Mouse (Mus musculus) thymus, postnatal 4 days (tissue): Measurements from ENCODE around the gene Agpat2.

Experiments
- DNase-seq: peaks from one replicate; pipeline ENCODE4 v3.0.0; 2021

Agpat2 gene

DNA sequence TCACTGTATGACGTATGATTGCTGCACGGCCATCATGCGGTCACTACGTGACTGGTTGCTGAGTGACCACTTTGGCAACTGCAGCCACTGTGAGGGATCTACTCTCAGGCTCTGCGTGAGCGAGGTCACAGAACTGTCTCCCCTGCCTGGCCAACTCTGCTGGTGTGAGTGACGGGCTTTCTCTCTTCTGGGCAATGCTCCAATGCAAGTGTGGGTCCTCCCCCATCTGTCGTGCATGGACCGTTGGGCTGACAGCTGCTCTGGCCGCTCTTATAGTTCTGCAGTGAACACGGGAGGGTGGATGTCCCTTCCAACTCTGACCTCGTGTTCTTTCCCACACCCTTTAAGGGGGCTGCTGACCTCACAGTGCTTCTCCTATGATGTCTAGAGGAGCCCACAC lies 30.8 kb downstream of the Agpat2 start:
- no peak for DNase-seq

DNA sequence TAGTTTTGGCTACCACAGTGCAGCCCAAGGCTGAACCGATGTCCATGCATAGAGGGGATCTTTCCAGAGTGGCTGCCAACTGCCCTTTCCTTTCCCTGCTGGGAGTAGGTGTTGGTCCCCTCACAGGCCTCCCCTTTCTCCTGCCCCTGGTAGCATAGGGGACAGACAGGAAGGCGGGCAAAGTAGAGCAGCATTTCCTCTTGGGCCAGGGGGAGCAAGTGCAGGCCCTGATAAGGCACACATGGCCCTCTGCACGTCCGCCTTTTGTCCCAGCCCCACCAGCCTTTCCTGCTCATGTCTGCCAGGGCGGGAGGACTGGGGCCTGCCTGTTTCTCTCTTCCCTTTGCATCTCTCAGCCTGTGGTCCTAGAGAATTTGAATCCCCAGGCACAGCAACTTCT lies 32.4 kb downstream of the Agpat2 start:
- no peak for DNase-seq

DNA sequence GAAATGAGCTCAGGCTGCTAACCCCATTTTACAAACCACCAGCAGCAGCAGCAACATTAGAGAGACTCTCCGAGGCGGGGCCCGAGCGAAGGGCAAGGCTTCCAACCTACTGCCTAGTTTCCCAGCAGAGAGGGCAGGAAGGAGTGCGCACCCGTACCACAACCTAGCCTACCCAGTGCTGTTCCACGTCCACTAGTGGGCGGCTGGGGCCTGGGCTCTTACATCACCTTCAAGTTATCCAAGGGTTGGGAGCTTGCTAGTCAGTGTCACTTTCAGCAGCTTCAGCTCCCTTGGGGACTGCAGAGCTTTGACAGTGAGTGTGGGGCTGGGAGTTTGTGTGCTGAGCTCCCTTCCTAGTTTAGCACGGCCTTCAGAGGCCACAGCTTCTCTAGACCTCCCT lies 32.8 kb downstream of the Agpat2 start:
- DNase-seq = no peak

DNA sequence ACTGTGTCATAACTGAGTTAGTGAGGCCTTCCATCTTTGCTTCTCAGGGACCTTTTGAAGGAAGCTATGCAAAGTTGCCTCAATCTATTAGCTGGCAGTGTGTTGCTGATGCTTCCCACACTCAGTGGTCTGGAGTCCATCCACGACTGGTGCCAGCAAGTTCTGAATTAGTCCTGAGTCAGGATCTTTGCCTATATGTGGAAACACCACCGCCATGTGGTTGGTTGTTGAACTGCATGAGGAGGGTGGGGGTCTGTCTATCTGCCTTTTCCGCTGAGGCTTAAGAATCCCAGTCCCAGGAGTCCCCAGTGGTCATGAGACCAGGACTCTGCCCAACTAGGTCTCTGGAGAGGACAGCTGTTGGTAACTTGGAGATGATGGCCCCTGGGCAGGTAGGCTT lies 34.2 kb downstream of the Agpat2 start:
- peak; percentile 85 for DNase-seq

DNA sequence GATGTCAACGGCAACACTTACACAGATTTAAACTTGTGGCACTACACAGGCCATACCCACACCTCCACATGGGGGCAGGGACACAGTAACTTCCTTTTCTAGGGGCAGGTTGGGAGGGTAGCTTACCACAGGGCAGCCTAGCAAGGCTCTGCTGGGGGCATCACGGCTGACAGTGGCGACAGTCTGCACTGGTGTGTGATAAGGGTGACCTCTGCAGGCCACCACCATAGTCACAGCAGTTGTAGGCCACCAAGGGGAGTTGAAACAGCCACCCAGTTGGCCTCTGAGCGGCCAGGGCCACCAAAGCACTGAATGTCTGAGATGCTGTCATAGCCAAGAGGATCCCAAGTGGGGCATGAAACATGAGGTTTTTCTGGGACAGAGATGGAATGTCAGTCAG lies 38.0 kb downstream of the Agpat2 start:
- DNase-seq = peak; percentile 82

DNA sequence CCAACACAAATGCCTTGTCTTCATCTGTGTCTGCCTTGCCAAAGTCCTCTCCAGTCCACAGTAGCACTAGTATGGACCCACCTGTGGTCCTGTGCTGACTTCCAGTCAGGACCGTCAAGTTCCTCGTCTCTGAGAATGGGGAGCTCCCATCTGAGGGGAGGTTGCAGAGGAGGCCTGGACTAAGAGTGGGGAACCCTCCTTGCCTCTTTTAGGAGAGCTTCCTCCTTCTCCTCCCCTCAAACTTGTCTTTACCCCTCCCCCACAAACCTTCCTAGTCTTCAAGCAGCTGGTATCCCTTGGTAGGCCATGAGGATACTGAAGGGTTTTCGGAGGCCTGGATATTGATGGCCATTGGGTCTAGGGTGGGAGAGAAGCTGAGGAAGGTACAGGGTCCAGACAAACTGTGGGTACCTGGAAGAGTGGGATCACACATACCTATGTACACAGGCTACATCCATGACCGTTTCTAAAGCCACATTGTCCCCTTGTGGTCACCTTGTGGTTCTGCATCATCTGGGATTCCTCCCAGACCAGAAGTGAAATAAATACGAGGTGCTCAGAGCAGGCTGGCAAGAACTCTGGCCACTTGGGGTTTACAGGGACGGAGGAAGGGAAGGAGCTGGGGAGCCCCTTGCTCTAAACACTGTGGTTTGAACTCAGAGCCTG lies 42.7 kb downstream of the Agpat2 start:
- DNase-seq = peak; percentile 36

DNA sequence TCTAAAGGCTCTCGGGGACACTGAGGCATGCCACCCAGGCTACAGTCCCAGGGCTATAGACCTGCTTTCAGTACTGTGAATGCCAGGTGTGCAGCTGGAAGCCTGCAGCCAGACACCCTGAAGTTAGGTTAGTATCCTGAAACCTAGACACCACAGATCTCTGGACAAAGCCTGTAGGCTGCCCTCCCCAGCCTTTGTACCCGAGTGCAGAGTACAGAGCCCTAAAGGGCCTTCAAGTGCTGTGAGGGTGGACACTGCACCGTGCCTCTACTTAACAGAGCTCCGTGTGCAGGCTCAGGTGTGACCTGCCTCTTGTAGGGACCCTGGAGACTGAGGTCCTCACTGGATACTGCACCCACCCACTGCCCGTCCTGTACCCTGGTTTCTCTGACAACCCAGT lies 43.7 kb downstream of the Agpat2 start:
- DNase-seq = no peak

DNA sequence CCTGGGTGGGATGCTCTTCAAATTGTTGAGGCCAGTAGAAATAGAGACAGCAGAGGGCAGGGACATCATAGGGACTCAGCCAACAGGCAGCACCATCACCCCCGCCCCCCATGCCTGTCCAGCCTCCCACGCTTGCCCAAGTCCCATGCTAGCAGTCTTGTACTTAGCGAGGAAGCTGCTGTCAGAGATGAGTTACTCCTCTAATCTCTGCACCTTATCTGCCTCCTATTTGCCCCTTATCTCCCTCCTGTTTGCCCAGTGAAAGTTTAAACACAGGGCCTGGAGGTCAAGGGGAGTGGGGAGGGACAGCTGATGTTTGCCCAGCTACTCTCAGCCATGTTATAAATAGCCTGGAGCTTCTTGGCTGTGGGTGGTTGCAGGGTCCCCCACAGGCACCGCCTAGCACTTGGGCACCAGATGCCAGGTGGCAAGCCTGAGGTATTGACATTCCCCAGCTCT lies 47.7 kb downstream of the Agpat2 start:
- no peak for DNase-seq

DNA sequence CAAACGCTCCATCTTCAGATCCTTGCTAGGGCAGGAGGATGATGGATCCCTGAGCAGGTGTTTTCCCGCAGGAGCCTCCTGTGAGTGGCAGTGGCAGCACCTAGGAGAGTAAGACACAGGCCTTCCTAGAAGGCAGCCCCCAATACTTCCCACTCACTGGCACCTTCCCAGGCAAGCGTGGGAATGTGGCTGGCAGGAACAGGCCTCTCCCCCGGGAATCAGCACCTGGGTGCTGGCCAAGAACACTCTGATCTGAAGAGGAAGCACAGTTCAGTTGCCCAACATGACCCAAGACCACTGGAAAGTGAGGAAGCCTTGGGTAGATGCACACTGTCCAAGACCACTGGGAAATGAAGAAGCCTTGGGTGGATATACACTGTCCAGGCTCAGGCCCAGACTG lies 49.1 kb downstream of the Agpat2 start:
- DNase-seq = no peak

DNA sequence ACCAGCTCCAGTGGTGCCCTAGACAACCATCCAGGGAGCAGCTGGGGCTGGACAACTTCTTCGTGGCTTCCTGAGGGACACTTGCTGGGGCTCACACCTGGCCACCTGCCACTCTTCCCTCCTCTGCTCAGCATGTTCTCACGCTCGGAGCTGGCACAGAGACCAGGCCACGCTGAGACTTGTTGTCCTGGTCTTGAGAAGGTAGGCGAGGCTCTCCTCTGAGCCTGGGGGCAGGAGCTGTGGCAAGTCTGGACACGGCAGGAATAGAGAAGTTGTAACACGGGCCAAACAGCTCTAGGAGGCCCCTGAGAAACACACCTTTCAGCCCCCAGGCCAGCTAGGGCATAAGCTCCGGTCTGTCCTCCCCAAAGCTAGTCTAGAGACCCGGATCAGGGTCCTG lies 50.3 kb downstream of the Agpat2 start:
- no peak for DNase-seq

DNA sequence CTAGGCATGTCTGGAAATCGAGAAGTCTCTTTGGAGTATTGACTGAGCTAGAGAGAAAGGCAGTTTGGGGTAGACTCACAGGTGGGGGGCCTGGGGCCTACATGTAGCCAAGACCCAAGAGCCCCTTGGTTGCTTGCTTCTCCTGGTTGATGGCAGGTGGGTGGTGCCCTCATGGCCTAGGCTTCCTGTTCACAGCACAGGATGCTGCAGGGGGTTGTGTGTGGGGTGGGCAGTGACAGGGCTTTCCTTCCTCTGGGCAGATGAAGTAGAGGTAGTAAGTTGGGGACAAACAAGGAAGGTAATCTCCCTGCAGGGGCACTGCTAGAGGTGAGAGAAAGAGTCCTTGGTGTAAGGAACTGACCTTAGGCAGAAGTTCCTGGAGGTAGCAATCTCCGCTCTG lies 52.2 kb downstream of the Agpat2 start:
- DNase-seq = peak; percentile 79

DNA sequence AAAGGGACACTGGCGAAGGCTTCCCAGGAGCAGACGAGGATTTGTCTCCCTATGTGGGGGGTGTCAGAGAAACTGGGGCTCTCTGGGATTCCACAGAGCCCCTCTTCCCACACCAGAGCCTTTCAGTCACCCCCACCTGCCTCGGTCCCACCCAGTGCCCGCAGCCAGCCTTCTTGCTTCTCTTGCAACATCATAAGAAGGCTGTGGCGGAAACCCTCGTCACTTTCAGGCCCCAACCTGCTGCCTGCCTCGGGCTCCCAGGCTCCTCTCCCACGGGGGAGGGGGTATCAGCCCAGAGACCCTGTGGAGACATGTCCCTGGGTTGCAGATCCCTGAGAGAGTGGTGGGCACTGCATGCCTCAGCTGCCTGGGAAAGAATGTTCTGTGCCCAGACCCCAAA lies 52.8 kb downstream of the Agpat2 start:
- peak; percentile 81 for DNase-seq

DNA sequence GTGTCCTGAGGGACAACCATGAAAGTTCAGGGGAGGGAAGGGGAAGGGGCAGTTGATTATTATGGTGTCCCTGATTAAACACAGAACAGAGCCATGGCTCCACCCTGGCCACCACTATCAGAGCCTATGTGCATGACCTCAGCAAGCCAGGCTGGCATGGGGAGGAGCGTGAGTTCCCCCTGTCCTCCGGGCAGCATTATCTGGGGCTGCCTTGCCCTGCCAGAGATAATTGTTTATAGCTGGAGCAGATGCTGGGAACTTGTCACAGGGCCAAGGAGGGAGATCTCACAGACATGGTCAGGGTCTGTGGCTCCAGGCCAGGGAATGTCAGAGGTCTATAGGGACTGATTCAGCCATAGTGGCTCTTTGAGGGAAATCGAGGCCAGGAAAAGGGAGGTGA lies 53.4 kb downstream of the Agpat2 start:
- no peak for DNase-seq

DNA sequence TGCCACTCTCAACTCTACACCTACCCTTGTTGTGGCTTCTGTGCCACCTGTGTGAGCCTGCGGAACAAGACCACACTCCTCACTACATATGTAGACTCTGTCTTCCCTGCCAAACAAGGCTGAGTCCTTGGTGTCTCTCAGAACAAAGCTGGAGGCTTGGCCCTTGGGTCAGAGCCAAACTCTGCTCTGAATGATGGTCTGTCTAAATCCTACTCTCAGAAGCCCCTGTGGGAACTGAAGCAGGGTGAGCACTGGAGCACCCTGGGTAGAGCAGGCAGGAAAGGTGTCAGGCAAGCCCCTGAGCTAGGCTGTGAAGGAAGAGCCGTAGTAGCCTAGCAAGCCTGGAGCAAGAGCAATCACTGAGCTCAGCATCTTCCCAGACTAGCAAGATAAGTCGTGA lies 54.0 kb downstream of the Agpat2 start:
- peak; percentile 63 for DNase-seq

DNA sequence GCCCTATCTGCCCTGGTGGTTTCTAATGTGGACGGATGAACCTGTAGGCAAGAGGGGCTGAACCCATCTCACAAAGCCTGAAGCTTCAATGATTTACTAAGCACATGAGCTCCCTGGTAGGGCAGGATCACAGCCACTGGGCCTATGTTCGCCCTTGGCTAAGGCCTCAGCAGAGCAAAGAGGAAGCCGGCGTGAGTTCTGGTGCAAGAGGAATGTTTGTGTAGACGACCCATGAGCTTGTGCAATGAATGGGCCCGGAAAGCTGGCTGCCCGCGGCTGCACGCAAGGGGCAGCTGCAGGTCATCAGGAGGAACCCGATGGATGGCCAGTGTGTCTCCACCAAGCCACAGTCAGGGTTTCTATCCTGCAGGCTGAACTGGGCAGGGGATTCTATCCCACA lies 54.4 kb downstream of the Agpat2 start:
- no peak for DNase-seq

DNA sequence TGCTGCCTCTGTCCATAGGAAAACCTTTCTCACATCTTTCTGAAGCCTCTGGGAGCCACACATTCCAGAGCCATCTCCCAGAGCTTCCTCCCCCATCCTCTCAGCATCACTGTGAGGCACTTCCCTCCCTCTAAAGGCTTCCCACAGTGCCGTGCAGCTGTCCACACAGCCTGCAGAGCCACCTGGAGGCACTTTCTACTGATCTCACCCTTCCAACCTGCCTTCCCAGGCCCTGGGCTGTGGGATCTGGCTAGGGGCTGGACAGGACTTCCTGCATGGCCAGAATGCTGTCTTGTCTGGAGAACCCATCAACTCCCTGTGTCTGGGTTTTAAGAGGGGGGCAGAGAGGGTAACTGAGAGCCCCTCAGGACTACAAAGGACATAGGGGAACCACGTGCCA lies 56.7 kb downstream of the Agpat2 start:
- no peak for DNase-seq

DNA sequence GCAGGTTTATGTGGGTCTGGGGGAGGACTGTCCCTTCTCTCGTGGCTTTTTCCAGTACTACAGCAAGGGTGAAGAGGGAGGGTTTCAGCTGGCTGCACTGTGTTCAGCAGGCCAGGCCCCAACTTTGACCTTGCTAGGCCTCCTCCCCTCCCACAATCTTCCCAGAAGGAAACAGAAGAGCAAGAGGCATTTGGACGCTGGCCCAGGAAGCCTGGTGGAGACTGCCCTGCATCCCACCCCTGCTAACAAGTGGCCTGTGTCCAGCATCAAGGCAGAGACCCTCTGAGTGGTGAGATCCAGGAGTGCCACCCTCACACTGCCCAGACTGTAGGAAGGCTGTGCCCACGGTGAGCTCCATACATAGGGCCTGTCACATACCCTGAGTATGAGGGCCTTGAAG lies 60.0 kb downstream of the Agpat2 start:
- no peak for DNase-seq

DNA sequence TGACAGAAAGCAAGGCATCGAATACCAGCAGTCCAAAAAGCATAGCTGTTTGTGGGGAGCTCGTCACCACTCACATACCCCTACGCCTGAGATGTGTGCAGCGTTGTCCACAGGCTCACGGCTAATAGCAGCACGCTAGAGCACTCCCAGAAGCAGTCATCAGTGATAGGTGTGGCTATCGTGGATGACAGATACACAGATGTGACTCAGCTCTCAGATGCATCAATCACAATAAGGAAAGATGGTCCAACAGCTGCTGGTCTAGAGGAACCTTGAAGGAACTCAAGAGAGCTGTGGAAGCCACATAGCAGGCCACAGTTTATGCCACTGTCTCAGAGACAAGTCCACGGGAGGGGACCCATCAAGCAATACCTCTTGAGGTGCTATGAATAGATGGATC lies 60.4 kb downstream of the Agpat2 start:
- DNase-seq = no peak

DNA sequence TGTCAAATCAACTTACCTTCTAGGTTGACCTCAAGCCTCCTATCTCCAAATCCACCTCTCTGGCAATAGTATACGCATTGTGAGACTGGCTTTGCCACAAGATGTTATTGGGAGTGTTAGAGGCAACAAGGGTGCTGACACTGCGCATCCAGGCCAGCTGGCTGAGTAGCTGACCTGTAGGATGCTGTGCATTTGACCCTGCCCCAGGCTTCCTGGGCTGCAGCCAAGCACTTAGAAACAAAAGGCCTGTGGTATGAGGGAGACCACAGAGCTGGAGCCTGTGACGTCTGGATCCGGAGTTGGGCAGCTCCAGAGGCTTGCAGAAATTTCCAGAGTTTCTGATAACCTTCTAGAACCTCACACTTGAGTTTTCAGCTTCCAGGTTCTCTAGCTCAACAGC lies 61.1 kb downstream of the Agpat2 start:
- DNase-seq = no peak
